Mouse (Mus musculus) myocyte (in vitro differentiated cells): ENCODE data around the gene Aph1b.

ENCODE experiments used
- CEBPB ChIP-seq: IDR thresholded peaks from 2 replicates; pipeline ENCODE4 v1.6.1; 2011; ENCODE audit warnings: mild to moderate bottlenecking, moderate library complexity; ENCODE audit not compliant: poor library complexity, insufficient read depth, severe bottlenecking
- MAX ChIP-seq: IDR thresholded peaks from one replicate; pipeline ENCODE4 v1.6.1; 2011; ENCODE audit warnings: low read depth, mild to moderate bottlenecking, control low read depth
- POLR2A ChIP-seq: IDR thresholded peaks from one replicate; pipeline ENCODE4 v1.6.1; 2011; ENCODE audit warnings: low read depth, mild to moderate bottlenecking, control low read depth, moderate library complexity; ENCODE audit not compliant: insufficient read length
- TCF12 ChIP-seq: IDR thresholded peaks from one replicate; pipeline ENCODE4 v1.6.1; 2011; ENCODE audit warnings: mild to moderate bottlenecking, control low read depth; ENCODE audit not compliant: poor library complexity, insufficient read depth, severe bottlenecking
- USF1 ChIP-seq: IDR thresholded peaks from one replicate; pipeline ENCODE4 v1.6.1; 2011; ENCODE audit warnings: low read depth, mild to moderate bottlenecking, control low read depth, moderate library complexity

DNA sequence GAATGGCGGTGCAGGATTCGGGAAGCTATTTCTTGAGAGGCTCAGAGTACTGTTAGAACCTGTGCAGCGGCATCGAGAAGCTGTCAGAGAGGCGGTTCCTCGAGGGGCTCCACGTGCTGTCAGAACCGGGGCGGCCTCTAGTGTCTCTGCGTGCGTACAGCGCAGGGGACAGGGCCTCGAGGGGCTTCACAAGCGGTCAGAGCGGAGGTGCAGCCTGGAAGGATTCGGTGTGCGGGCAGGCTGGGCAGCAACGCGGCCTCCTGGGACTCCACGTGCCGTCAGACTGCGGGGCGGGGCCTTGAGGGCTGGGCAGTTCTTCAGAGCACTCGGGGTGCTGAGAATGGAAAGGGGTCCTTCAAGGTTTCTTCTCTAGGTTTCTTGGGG lies 39.8 kb upstream of the Aph1b start:
- TF ChIP-seq POLR2A (no peak), MAX (no peak), TCF12 (no peak), CEBPB (no peak), USF1 (no peak)
